Mouse (Mus musculus) megakaryocyte progenitor cell, adult 5-6 weeks (primary cell): Measurements from ENCODE around the gene Evc. TPM values are rescaled to one million over a fixed set of nuclear protein-coding genes. Genes with fewer than 3 reads are reported as not detected.

ENCODE experiments used
- ATAC-seq: replicated peaks from 2 replicates; pipeline ENCODE4 v1.8.0; 2016; ENCODE audit warnings: mild to moderate bottlenecking, moderate TSS enrichment, inconsistent platforms; ENCODE audit not compliant: poor library complexity
- total RNA-seq, 2 experiments: library from RNA; stranded (forward) in 1 of 2; stranded (reverse) in 1 of 2; fragments of 157-497, 149-512 nt in 1 of 2; fragments of 200-1000 nt in 1 of 2; gene quantifications; 2 replicates each; pipeline versions ENCODE4 v1.2.3 to v1.2.4; 2015 to 2017

Evc gene
- total RNA-seq, 2 experiments from 2014 or later = not detected

- peak; percentile 79 for ATAC-seq
These were observed 93.4 kb downstream of the Evc start for GRCm38 (mm10) chr5:37243169-37243886.

GRCm38 (mm10) chr5:37242360-37243168 lies 94.1 kb downstream of the Evc start:
- ATAC-seq = no peak

DNA sequence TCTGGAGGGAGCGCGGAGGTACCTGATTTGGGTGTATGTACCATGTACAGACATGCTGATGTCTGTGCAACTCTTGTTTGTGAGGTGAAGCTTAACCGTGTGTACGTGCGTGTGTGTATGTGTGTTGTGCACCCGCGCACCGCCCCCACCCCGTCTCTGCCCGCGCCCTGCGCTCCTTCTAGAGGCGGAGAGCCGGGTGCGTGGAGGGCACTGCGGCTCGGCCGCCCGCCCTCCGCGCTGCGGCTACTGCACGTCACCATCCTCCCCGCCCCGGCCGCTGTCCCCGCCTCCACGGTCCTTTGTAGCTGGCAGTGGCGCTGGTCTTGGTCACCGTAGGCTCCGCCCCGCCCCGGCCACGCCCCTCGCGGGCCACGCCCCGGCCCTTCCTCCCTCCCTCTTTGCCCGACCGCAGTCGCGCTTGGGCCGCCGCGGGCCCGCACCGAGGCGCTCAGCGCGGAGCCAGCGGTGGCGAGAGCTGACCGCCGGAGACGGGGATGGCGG lies 95.0 kb downstream of the Evc start, which contains the start of gene Crmp1:
Gene Crmp1, plus strand, starts transcription at position 290 of the 501 bp plus-strand sequence.
- ATAC-seq = peak; percentile 35

- no peak for ATAC-seq
These were observed 95.5 kb downstream of the Evc start for GRCm38 (mm10) chr5:37241224-37241623.

GRCm38 (mm10) chr5:37240550-37240949 lies 96.1 kb downstream of the Evc start:
- no peak for ATAC-seq

Other genes starting within 250 kb of the Evc start
- not detected in 2 replicates for gene Crmp1, start 95.0 kb downstream of the Evc start, total RNA-seq (2015)
- not detected in 2 replicates for gene Crmp1, start 95.0 kb downstream of the Evc start, total RNA-seq (2017)
- gene Evc2, start 1.6 kb upstream of the Evc start, total RNA-seq (2015) = 0.59 TPM in 1 of 2 replicates, not detected in the other
- 0.10 TPM in 1 of 2 replicates, not detected in the other for gene Evc2, start 1.6 kb upstream of the Evc start, total RNA-seq (2017)